Mouse (Mus musculus): ENCODE results near the gene Rab29. TPM values are rescaled to one million over a fixed set of nuclear protein-coding genes. Genes with fewer than 3 reads are reported as not detected.

Gene Rab29
- polyA plus RNA-seq, 1 experiment from 2014 or later = 16.2 TPM

DNA sequence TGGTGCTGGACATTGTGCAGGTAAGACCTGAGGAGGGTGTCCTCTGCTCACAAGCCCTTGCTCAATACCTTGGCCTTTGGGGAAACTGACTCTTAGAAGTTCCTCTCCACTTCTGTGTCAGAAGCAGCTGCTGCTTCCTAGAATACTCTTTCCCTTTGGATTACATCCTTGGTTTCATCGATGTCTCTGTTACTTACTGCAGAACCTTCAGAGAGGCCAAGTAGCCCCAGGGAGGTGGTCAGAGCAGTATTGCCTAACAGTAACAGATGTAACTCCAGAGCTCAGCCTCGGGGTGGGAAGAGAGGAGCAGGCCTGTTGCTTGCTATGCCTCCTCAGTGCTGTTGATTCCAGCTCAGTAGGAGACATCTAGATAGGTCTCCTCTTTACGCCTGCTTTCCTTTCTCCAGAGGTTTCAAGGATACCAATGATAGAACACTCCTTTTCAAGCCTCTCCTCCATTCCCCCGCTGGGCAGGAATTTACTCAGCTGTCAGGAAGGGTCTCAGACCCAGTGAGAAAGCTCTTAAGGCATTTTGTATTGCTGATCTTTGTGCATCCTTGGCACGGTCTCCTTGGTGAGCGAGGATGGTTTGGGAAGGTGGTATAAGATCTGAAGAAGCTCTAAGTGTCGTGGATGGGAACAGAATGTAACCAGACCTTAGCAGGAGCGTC is 35.9 kb upstream of the Rab29 start:
- Histone ChIP-seq H3K27ac (ENCODE audit: low read depth, low read length) (no peak overlapping the region), H3K4me1 (replicated peaks; ENCODE audit: control insufficient read depth, insufficient read depth, low read length) (no peaks in the 10 kb centered on the region; the same call in 1 of the 2 replicates), H3K27me3 (replicated peaks; ENCODE audit: control insufficient read depth, insufficient read depth, low read length) (no peaks in the 10 kb centered on the region), H3K9ac (ENCODE audit: low read depth, low read length) (no peak overlapping the region), H3K4me2 (replicated peaks; ENCODE audit: low read depth) (no peak overlapping the region), H3K36me3 (ENCODE audit: control insufficient read depth, insufficient read depth) (peaks cover 7% of the 10 kb centered on the region; the same call in 1 of the 2 replicates), H3K9me3 (ENCODE audit: control insufficient read depth) (no peaks in the 10 kb centered on the region), H3K4me3 (ENCODE audit: low read depth, low read length) (no peak overlapping the region)
- TF ChIP-seq CTCF (IDR thresholded peaks at IDR 0.05; ENCODE audit: low read depth) = no peak
- WGBS = 88% methylated on average over 8 of the region's 8 CpGs
- no peak for ATAC-seq

DNA sequence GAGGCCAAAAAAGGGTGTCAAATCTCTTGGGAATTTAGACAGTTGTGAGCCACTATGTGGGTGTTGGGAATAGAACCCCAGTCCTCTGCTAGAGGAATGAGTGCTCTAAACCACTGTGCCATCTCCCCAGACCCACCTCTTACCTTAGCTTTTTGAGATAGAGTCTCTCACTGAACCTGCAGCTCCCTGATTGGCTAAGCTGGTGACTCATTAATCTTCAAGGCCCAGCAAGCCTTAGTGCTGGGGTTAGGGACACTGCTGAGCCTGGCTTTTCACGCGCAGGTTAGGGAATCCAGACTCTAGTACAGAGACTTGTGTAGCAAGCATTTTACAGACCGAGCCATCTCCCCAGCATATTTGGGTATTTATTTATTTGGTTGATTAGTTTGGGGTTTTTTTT is 30.0 kb upstream of the Rab29 start:
- H3K4me1 ChIP-seq (replicated peaks; ENCODE audit: control insufficient read depth, insufficient read depth, low read length) = no peaks in the 10 kb centered on the region
- 76% methylated on average over 3 of the region's 3 CpGs for WGBS
- TF ChIP-seq CTCF (IDR thresholded peaks at IDR 0.05; ENCODE audit: low read depth) = no peak
- no peaks in the 10 kb centered on the region for H3K9me3 ChIP-seq (ENCODE audit: control insufficient read depth)
- ATAC-seq = no peak
- no peak overlapping the region for H3K9ac ChIP-seq (ENCODE audit: low read depth, low read length)
- no peak overlapping the region for H3K4me3 ChIP-seq (ENCODE audit: low read depth, low read length)
- no peak overlapping the region for H3K4me2 ChIP-seq (replicated peaks; ENCODE audit: low read depth)
- H3K27me3 ChIP-seq (replicated peaks; ENCODE audit: control insufficient read depth, insufficient read depth, low read length) = no peaks in the 10 kb centered on the region
- no peak overlapping the region for H3K27ac ChIP-seq (ENCODE audit: low read depth, low read length)
- peaks cover 10% of the 10 kb centered on the region; the same call in 1 of the 2 replicates for H3K36me3 ChIP-seq (ENCODE audit: control insufficient read depth, insufficient read depth)

DNA sequence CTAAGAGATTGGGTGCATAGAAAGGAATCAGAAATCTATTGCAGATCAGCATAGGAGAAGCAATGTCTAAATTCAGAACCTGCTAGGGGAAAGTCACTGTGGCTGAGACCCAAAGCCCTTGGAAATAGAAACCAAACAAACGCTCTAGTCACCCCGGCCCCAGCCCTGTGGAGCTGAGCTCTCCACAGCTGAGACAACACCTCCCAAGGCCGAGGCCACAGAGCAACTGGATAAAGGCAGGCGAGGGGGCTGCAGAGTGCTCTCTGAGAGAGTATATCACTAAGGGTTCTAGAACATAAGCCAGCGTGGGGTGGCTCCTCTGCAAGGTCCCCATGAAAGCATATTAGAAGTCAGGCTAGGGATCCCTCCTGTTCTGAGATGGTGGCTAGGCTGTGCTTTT is 28.5 kb upstream of the Rab29 start:
- Histone ChIP-seq H3K9ac (ENCODE audit: low read depth, low read length) (no peak overlapping the region), H3K4me1 (replicated peaks; ENCODE audit: control insufficient read depth, insufficient read depth, low read length) (no peaks in the 10 kb centered on the region), H3K4me2 (replicated peaks; ENCODE audit: low read depth) (no peak overlapping the region), H3K4me3 (ENCODE audit: low read depth, low read length) (no peak overlapping the region), H3K27me3 (replicated peaks; ENCODE audit: control insufficient read depth, insufficient read depth, low read length) (no peaks in the 10 kb centered on the region), H3K27ac (ENCODE audit: low read depth, low read length) (no peak overlapping the region), H3K9me3 (ENCODE audit: control insufficient read depth) (no peaks in the 10 kb centered on the region), H3K36me3 (ENCODE audit: control insufficient read depth, insufficient read depth) (peaks cover 22% of the 10 kb centered on the region)
- no peak for TF ChIP-seq CTCF (IDR thresholded peaks at IDR 0.05; ENCODE audit: low read depth)
- 71% methylated on average over 5 of the region's 5 CpGs for WGBS
- ATAC-seq = no peak

DNA sequence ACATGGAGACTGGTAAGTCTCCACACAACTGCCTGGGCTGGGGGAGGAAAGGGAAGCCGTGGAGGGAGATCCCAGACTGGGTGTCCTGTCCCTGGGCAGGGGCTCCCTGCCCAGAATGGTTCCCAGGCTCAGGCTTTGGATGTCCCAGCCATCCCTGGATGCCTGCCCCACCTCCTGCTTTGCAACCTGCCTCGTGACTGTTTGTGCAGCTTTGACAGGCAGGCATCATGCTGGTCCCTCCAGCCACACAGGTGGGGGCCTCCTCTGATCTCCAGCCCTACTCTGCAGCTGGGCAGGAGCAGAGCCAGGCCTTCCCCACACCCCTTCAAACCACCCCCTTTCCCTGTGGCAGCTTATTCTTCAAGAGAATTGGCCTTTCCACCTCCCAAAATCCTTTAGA is 27.7 kb upstream of the Rab29 start:
- Histone ChIP-seq H3K4me3 (ENCODE audit: low read depth, low read length) (no peak overlapping the region), H3K4me1 (replicated peaks; ENCODE audit: control insufficient read depth, insufficient read depth, low read length) (no peaks in the 10 kb centered on the region), H3K36me3 (ENCODE audit: control insufficient read depth, insufficient read depth) (peaks cover 29% of the 10 kb centered on the region), H3K9me3 (ENCODE audit: control insufficient read depth) (no peaks in the 10 kb centered on the region), H3K4me2 (replicated peaks; ENCODE audit: low read depth) (no peak overlapping the region), H3K27me3 (replicated peaks; ENCODE audit: control insufficient read depth, insufficient read depth, low read length) (no peaks in the 10 kb centered on the region), H3K9ac (ENCODE audit: low read depth, low read length) (no peak overlapping the region), H3K27ac (ENCODE audit: low read depth, low read length) (no peak overlapping the region)
- no peak for TF ChIP-seq CTCF (IDR thresholded peaks at IDR 0.05; ENCODE audit: low read depth)
- WGBS = 54% methylated on average over 2 of the region's 2 CpGs
- ATAC-seq = no peak

DNA sequence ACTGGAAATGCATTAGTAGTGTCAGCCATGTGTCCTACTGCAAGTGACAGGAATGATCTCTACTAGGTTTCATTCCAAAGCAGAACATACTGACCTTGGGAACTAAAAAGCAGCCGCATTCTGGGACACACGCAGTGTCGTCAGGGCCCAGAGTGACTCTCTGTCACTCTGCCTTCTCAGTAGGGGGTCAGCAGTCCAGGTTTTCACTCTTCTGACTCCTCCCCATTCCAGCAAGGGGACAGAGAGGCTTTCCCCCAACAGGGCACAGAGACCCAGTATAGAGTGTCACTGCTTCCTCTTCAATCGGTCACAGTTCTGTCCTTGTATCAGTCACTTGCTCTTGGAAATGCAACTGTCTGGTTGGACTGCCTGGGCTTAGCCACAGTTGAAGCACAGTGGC is 24.8 kb upstream of the Rab29 start:
- ATAC-seq = no peak
- Histone ChIP-seq H3K4me1 (replicated peaks; ENCODE audit: control insufficient read depth, insufficient read depth, low read length) (no peaks in the 10 kb centered on the region), H3K9ac (ENCODE audit: low read depth, low read length) (no peak overlapping the region), H3K36me3 (ENCODE audit: control insufficient read depth, insufficient read depth) (peaks cover 30% of the 10 kb centered on the region), H3K27me3 (replicated peaks; ENCODE audit: control insufficient read depth, insufficient read depth, low read length) (no peaks in the 10 kb centered on the region), H3K9me3 (ENCODE audit: control insufficient read depth) (no peaks in the 10 kb centered on the region), H3K4me3 (ENCODE audit: low read depth, low read length) (no peak overlapping the region), H3K27ac (ENCODE audit: low read depth, low read length) (no peak overlapping the region), H3K4me2 (replicated peaks; ENCODE audit: low read depth) (no peak overlapping the region)
- WGBS = 96% methylated on average over 4 of the region's 4 CpGs
- no peak for TF ChIP-seq CTCF (IDR thresholded peaks at IDR 0.05; ENCODE audit: low read depth)

DNA sequence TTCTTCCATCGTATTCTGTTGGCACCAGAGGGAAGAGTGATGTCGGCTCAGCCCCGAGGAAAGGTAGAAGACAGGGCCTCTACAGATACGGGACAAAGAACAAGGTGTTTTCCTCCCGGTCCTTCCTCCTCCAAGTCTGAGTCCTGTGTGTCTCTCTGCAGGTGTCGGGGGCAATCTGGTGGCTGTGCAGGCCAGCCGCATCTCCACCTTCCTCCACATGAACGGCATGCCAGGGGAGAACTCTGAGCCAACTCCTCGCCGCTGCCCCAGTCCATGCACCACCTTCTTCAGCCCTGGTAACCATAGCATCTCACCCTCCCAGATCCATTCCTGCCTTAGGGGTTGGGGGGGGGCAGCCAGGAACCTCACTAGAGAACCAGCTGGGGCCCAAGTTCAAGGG is 23.3 kb upstream of the Rab29 start:
- H3K9ac ChIP-seq (ENCODE audit: low read depth, low read length) = no peak overlapping the region
- no peak overlapping the region for H3K4me3 ChIP-seq (ENCODE audit: low read depth, low read length)
- no peaks in the 10 kb centered on the region for H3K4me1 ChIP-seq (replicated peaks; ENCODE audit: control insufficient read depth, insufficient read depth, low read length)
- 94% methylated on average over 10 of the region's 10 CpGs for WGBS
- no peak for TF ChIP-seq CTCF (IDR thresholded peaks at IDR 0.05; ENCODE audit: low read depth)
- no peak for ATAC-seq
- no peak overlapping the region for H3K27ac ChIP-seq (ENCODE audit: low read depth, low read length)
- H3K36me3 ChIP-seq (ENCODE audit: control insufficient read depth, insufficient read depth) = peaks cover 30% of the 10 kb centered on the region
- no peaks in the 10 kb centered on the region for H3K9me3 ChIP-seq (ENCODE audit: control insufficient read depth)
- H3K4me2 ChIP-seq (replicated peaks; ENCODE audit: low read depth) = no peak overlapping the region
- no peaks in the 10 kb centered on the region for H3K27me3 ChIP-seq (replicated peaks; ENCODE audit: control insufficient read depth, insufficient read depth, low read length)

Measured in intestine, postnatal 0 days (tissue).